Mouse (Mus musculus) CD4-positive helper T cell, adult 2 months (primary cell): ENCODE results near the gene C330007P06Rik.
"Not testable (repeated sequence)": the region's sequence is repeated elsewhere in the genome, so short reads cannot be mapped to it uniquely, and the experiment has no call there.

Experiments used
- DNase-seq: peaks from one replicate; pipeline ENCODE4 v3.0.0-alpha.2; 2012; ENCODE audit warnings: low read depth, missing footprints, low spot score

The C330007P06Rik gene

GRCm38 (mm10) chrX:36799131-36799879, 74.6 kb downstream of the C330007P06Rik start:
- no peak for DNase-seq

GRCm38 (mm10) chrX:36796734-36797133, 77.2 kb downstream of the C330007P06Rik start:
- not testable (repeated sequence) for DNase-seq

- peak; percentile 85 for DNase-seq
Observed at GRCm38 (mm10) chrX:36796163-36796581, 77.7 kb downstream of the C330007P06Rik start.

- DNase-seq: peak; percentile 90
Observed at GRCm38 (mm10) chrX:36795424-36796162, 78.3 kb downstream of the C330007P06Rik start, which contains the start of gene Slc25a5. Gene Slc25a5, plus strand, starts transcription at chrX:36795651.

GRCm38 (mm10) chrX:36794571-36794970, 79.3 kb downstream of the C330007P06Rik start:
- DNase-seq: no peak

- DNase-seq: no peak
Observed at GRCm38 (mm10) chrX:36789360-36789759, 84.6 kb downstream of the C330007P06Rik start.

- no peak for DNase-seq
Observed at GRCm38 (mm10) chrX:36777694-36778093, 96.2 kb downstream of the C330007P06Rik start.

GRCm38 (mm10) chrX:36775520-36775919, 98.4 kb downstream of the C330007P06Rik start:
- no peak for DNase-seq
